Mouse (Mus musculus): ENCODE measurements around the gene Usp21. TPM values are rescaled to one million over a fixed set of nuclear protein-coding genes. Genes with fewer than 3 reads are reported as not detected.
A peak's percentile ranks its signal among the peaks of the same experiment; 100 is the strongest.

Gene Usp21
- polyA plus RNA-seq, 1 experiment = 76.6 TPM

DNA sequence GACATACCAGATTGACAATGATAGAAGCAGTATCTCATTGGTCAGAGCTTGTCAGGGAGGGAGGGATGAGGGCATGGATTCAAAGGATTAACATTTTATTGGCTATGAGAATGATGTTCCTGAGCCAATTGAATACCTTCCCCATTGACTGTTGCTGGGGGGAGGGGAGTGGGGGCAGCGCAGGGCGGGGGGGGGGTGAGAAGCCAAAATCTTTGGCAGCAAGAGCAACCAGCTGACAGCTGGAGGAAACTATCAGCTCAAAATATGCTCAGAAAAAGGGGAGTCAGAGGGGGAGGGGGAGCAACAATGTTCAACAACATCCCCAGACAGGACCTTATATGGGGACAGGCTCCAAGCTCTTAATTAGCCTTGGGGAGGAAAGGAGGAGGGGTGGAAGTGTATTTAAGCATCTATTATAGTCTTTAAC lies 24.6 kb downstream of the Usp21 start:
- 0% methylated on average over 2 of the region's 2 CpGs for WGBS
- H3K27ac ChIP-seq (ENCODE audit: insufficient read depth, low read length) = no peak overlapping the region
- no peak overlapping the region for H3K4me3 ChIP-seq (replicated peaks; ENCODE audit: insufficient read depth, low read depth, low read length)
- TF ChIP-seq POLR2A (IDR thresholded peaks at IDR 0.05; ENCODE audit: borderline replicate concordance, insufficient read depth, low read length) = no peak
- TF ChIP-seq CTCF (IDR thresholded peaks at IDR 0.05; ENCODE audit: borderline replicate concordance, insufficient read depth, low read depth, low read length) = no peak
- no peaks in the 10 kb centered on the region for H3K27me3 ChIP-seq (ENCODE audit: control insufficient read depth, insufficient read depth, low read length)
- peak in 1 of 2 experiments; percentile 63 for DNase-seq
- H3K4me1 ChIP-seq (ENCODE audit: control insufficient read depth, insufficient read depth, low read length) = peaks cover 4% of the 10 kb centered on the region; the same call in 1 of the 2 replicates

DNA sequence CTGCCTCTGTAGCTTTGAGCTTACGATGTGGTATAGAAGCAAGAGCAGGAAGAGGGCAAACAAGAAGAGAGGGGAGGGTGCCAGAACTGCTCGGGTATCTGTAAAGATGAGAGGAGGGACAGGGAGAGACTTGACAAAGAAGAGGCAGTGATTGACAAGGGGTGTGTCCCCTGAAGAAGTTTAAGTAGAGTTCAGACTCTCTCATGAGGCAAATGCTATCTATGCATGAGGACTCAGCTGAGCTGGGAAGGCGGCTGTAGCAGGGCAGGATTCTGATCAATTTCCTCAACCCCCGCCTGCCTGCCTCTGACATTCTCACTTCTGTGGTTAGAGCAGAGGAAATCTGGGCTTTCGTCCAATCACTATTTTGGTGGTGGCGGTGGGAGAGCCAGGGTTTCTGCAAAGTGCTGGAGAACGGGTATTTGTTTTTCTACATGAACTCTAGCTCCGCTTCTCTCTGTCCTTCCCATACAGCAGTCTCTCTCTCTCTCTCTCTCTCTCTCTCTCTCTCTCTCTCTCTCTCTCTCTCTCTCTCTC lies 25.1 kb downstream of the Usp21 start:
- Histone ChIP-seq H3K27me3 (ENCODE audit: control insufficient read depth, insufficient read depth, low read length) (no peaks in the 10 kb centered on the region), H3K4me3 (replicated peaks; ENCODE audit: insufficient read depth, low read depth, low read length) (peak overlapping the region; percentile 40), H3K4me1 (ENCODE audit: control insufficient read depth, insufficient read depth, low read length) (peaks cover 4% of the 10 kb centered on the region; the same call in 1 of the 2 replicates), H3K27ac (ENCODE audit: insufficient read depth, low read length) (no peak overlapping the region)
- peak in 1 of 2 experiments; percentile 45 for DNase-seq
- 2% methylated on average over 8 of the region's 8 CpGs for WGBS
- TF ChIP-seq POLR2A (IDR thresholded peaks at IDR 0.05; ENCODE audit: borderline replicate concordance, insufficient read depth, low read length) (no peak), CTCF (IDR thresholded peaks at IDR 0.05; ENCODE audit: borderline replicate concordance, insufficient read depth, low read depth, low read length) (no peak)

DNA sequence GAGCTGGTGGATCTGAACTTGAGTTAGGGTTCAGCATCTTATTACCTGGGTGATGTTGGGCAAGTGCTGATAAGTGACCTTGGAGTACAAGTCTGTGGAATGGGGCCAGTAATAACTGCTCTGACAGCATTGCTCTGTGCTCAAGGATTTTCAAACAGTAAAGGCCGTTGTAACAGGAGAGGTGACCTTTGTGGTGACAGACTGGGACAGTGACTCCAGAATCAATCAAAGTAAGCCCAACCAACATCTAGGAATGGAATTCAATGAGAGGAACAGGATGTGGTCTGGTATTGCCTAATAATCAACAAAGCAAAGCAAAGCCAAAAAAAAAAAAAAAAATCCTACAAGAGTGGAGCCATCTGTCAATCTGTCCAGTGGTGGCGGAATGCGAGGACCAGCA lies 27.5 kb downstream of the Usp21 start:
- DNase-seq = no peak
- TF ChIP-seq POLR2A (IDR thresholded peaks at IDR 0.05; ENCODE audit: borderline replicate concordance, insufficient read depth, low read length) (no peak), CTCF (IDR thresholded peaks at IDR 0.05; ENCODE audit: borderline replicate concordance, insufficient read depth, low read depth, low read length) (no peak)

GRCm38 (mm10) chr1:171258921-171259320 lies 28.9 kb downstream of the Usp21 start:
- H3K4me1 ChIP-seq (ENCODE audit: control insufficient read depth, insufficient read depth, low read length) = peaks cover 4% of the 10 kb centered on the region; the same call in 1 of the 2 replicates
- 77% methylated on average over 17 of the region's 17 CpGs for WGBS
- H3K27me3 ChIP-seq (ENCODE audit: control insufficient read depth, insufficient read depth, low read length) = no peaks in the 10 kb centered on the region
- no peak overlapping the region for H3K4me3 ChIP-seq (replicated peaks; ENCODE audit: insufficient read depth, low read depth, low read length)
- TF ChIP-seq CTCF (IDR thresholded peaks at IDR 0.05; ENCODE audit: borderline replicate concordance, insufficient read depth, low read depth, low read length) = no peak
- no peak for TF ChIP-seq POLR2A (IDR thresholded peaks at IDR 0.05; ENCODE audit: borderline replicate concordance, insufficient read depth, low read length)
- no peak for DNase-seq
- H3K27ac ChIP-seq (ENCODE audit: insufficient read depth, low read length) = no peak overlapping the region

More for the DNA sequence above, 27.5 kb downstream of the Usp21 start:
- peaks cover 4% of the 10 kb centered on the region; the same call in 1 of the 2 replicates for H3K4me1 ChIP-seq (ENCODE audit: control insufficient read depth, insufficient read depth, low read length)
- no peaks in the 10 kb centered on the region for H3K27me3 ChIP-seq (ENCODE audit: control insufficient read depth, insufficient read depth, low read length)
- no peak overlapping the region for H3K27ac ChIP-seq (ENCODE audit: insufficient read depth, low read length)
- WGBS = 83% methylated on average over 3 of the region's 3 CpGs
- H3K4me3 ChIP-seq (replicated peaks; ENCODE audit: insufficient read depth, low read depth, low read length) = no peak overlapping the region

DNA sequence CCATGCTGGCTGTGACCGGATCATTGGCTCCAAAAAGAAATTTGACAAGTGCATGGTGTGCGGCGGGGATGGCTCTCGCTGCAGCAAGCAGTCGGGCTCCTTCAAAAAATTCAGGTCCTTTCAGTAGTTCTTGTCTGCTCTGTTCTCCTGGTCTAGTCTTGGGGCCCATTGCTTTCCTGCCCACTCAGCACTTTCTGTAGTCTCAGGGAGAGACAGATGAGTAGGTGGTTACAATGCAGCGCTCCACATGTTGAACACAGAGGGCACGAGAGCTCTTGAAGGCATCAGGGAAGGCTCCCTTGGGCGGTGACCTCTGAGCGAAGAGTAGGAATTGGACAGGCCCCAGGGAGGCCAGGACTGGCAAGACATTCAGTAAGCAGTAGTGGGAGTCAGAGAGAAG lies 30.0 kb downstream of the Usp21 start:
- no peak for DNase-seq
- Histone ChIP-seq H3K27ac (ENCODE audit: insufficient read depth, low read length) (no peak overlapping the region), H3K4me1 (ENCODE audit: control insufficient read depth, insufficient read depth, low read length) (peaks cover 4% of the 10 kb centered on the region; the same call in 1 of the 2 replicates), H3K4me3 (replicated peaks; ENCODE audit: insufficient read depth, low read depth, low read length) (no peak overlapping the region), H3K27me3 (ENCODE audit: control insufficient read depth, insufficient read depth, low read length) (no peaks in the 10 kb centered on the region)
- WGBS = 69% methylated on average over 9 of the region's 9 CpGs
- TF ChIP-seq CTCF (IDR thresholded peaks at IDR 0.05; ENCODE audit: borderline replicate concordance, insufficient read depth, low read depth, low read length) (no peak), POLR2A (IDR thresholded peaks at IDR 0.05; ENCODE audit: borderline replicate concordance, insufficient read depth, low read length) (no peak)

- no peak overlapping the region for H3K4me3 ChIP-seq (replicated peaks; ENCODE audit: insufficient read depth, low read depth, low read length)
- TF ChIP-seq CTCF (IDR thresholded peaks at IDR 0.05; ENCODE audit: borderline replicate concordance, insufficient read depth, low read depth, low read length) (peak; percentile 61), POLR2A (IDR thresholded peaks at IDR 0.05; ENCODE audit: borderline replicate concordance, insufficient read depth, low read length) (no peak)
- H3K27me3 ChIP-seq (ENCODE audit: control insufficient read depth, insufficient read depth, low read length) = no peaks in the 10 kb centered on the region
- DNase-seq = peak; percentile 58 to 66
- H3K27ac ChIP-seq (ENCODE audit: insufficient read depth, low read length) = no peak overlapping the region
- WGBS = 59% methylated on average over 15 of the region's 15 CpGs
- H3K4me1 ChIP-seq (ENCODE audit: control insufficient read depth, insufficient read depth, low read length) = no peaks in the 10 kb centered on the region; the same call in 1 of the 2 replicates
Measured at GRCm38 (mm10) chr1:171256937-171257548, 30.7 kb downstream of the Usp21 start.

DNA sequence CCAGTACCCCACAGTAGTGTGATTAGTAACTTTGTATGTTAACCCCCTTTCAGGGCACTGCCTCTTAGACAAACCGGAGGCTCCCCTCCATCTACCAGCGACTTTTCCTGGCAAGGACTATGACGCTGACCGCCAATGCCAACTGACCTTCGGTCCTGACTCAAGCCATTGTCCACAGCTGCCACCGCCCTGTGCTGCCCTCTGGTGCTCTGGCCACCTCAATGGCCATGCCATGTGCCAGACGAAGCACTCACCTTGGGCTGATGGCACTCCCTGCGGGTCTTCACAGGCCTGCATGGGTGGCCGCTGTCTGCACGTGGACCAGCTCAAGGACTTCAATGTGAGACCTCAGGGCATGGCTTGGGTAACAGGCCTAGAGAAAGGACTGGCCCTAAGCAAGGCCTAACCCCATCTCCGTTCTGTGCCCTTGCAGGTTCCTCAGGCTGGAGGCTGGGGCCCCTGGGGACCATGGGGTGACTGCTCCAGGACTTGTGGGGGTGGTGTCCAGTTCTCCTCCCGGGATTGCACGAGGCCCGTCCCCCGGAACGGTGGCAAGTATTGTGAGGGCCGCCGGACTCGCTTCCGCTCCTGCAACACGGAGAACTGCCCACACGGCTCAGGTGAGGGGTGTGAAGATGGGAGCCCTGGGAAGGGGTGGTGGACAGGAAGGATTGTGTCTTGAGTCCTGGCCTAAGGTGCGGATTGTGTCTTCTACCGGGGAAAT lies 31.5 kb downstream of the Usp21 start:
- 83% methylated on average over 24 of the region's 24 CpGs for WGBS
- no peak overlapping the region for H3K27ac ChIP-seq (ENCODE audit: insufficient read depth, low read length)
- no peaks in the 10 kb centered on the region for H3K27me3 ChIP-seq (ENCODE audit: control insufficient read depth, insufficient read depth, low read length)
- H3K4me3 ChIP-seq (replicated peaks; ENCODE audit: insufficient read depth, low read depth, low read length) = no peak overlapping the region
- DNase-seq = no peak
- TF ChIP-seq POLR2A (IDR thresholded peaks at IDR 0.05; ENCODE audit: borderline replicate concordance, insufficient read depth, low read length) = no peak
- no peak for TF ChIP-seq CTCF (IDR thresholded peaks at IDR 0.05; ENCODE audit: borderline replicate concordance, insufficient read depth, low read depth, low read length)
- no peaks in the 10 kb centered on the region; the same call in 1 of the 2 replicates for H3K4me1 ChIP-seq (ENCODE audit: control insufficient read depth, insufficient read depth, low read length)

Data from cerebellum, adult 2 months (tissue).